Mouse (Mus musculus) heart, adult 2 months (tissue): ENCODE measurements at regions not wholly inside any gene's neighbourhood (a gene's known extent, or its start where the extent isn't known, plus 50 kb on each side); places are given as distances from the start of the nearest gene placed in this dataset.

Experiments used
- CTCF ChIP-seq: fragments of 200-600 bp; IDR thresholded peaks from 2 replicates; pipeline ENCODE4 v1.8.1; 2022; ENCODE audit warnings: antibody characterized with exemption, mild to moderate bottlenecking, moderate library complexity
- POLR2A ChIP-seq: fragments of 200-500 bp; IDR thresholded peaks from 2 replicates; pipeline ENCODE4 v1.6.1; 2011; ENCODE audit warnings: mild to moderate bottlenecking, low read depth, low read length, control low read depth; ENCODE audit not compliant: insufficient read depth

DNA sequence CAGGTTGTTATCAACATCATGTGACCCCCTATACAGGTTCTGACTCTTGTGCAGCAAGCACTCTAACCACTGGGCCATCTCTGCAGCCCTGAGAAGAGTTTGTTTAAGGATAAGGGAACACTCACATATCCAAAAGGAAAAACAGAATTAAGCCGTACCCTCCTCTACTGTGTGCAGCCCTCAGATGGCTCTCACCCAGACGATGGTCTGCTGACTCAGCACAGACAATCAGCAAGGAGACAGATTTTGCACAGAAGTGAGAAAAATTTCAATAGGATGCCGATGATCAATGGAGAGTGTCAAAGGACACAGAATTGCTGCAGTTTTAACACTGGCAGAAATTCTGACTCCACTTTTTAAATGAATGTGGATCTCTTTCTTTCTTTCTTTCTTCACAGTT is 159.4 kb upstream of the Auts2 start:
- TF ChIP-seq POLR2A = no peak
- no peak for TF ChIP-seq CTCF
